Mouse (Mus musculus) stomach, postnatal 0 days (tissue): Measurements from ENCODE around the gene Epha8.

Source experiments
- CTCF ChIP-seq: IDR thresholded peaks from 2 replicates; pipeline ENCODE4 v1.5.1; 2016; ENCODE audit warnings: antibody characterized with exemption, low read depth, mild to moderate bottlenecking, moderate library complexity
- EP300 ChIP-seq: optimal IDR thresholded peaks from 2 replicates; pipeline ENCODE3; 2016; ENCODE audit warnings: antibody characterized with exemption

DNA sequence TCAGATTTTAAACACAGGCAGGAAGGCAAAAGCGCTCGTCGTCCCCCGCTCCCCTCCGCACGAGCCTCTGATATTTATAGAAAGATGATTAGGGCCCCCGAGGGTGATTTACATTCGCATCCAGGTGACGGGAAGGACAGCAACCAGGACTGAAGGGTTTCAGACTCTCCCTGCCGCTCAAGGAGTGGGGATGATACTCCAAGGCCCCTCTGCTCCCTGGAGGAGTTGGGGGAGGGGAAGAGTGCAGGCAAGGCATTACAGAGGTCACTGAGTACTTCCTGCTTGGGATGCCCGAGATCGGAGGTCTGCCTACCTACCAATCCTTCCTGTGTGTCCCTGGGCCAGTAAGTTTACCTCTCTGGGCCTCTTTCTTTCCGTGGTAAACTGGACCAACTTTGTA, 13.4 kb downstream of the Epha8 start:
- TF ChIP-seq CTCF (no peak), EP300 (no peak)
